Mouse (Mus musculus): ENCODE results near the gene Timm50. TPM values are rescaled to one million over a fixed set of nuclear protein-coding genes. Genes with fewer than 3 reads are reported as not detected.

The Timm50 gene
- polyA plus RNA-seq, 1 experiment from 2014 or later: 15.4 TPM

- no peak overlapping the region for H3K27ac ChIP-seq
- H3K36me3 ChIP-seq (ENCODE audit: inconsistent target): no peaks in the 10 kb centered on the region
- no peaks in the 10 kb centered on the region for H3K79me2 ChIP-seq (ENCODE audit: inconsistent target)
- no peak overlapping the region for H3K4me3 ChIP-seq (ENCODE audit: inconsistent target)
- 54% methylated on average over 16 of the region's 16 CpGs for WGBS (ENCODE audit: missing documents)
These were observed 43.3 kb downstream of the Timm50 start for GRCm38 (mm10) chr7:28268576-28268975.

- Histone ChIP-seq H3K27ac (no peak overlapping the region), H3K4me3 (ENCODE audit: inconsistent target) (no peak overlapping the region), H3K36me3 (ENCODE audit: inconsistent target) (no peaks in the 10 kb centered on the region), H3K79me2 (ENCODE audit: inconsistent target) (no peaks in the 10 kb centered on the region)
- 2% methylated on average over 49 of the region's 62 CpGs for WGBS (ENCODE audit: missing documents)
These were observed 43.8 kb downstream of the Timm50 start for GRCm38 (mm10) chr7:28268042-28268531.

- 8% methylated on average over 53 of the region's 57 CpGs for WGBS (ENCODE audit: missing documents)
- H3K4me3 ChIP-seq (ENCODE audit: inconsistent target): no peak within 1 kb of the TSS
- no peaks in the 10 kb centered on the region for H3K79me2 ChIP-seq (ENCODE audit: inconsistent target)
- H3K27ac ChIP-seq: no peak within 1 kb of the TSS
- no peaks in the 10 kb centered on the region for H3K36me3 ChIP-seq (ENCODE audit: inconsistent target)
These were observed 44.5 kb downstream of the Timm50 start, which contains the start of gene Eid2 for GRCm38 (mm10) chr7:28267129-28268041. Eid2 (plus strand) TSS chr7:28267881.

GRCm38 (mm10) chr7:28265391-28265790 is 46.5 kb downstream of the Timm50 start:
- Histone ChIP-seq H3K79me2 (ENCODE audit: inconsistent target) (no peaks in the 10 kb centered on the region), H3K36me3 (ENCODE audit: inconsistent target) (no peaks in the 10 kb centered on the region), H3K4me3 (ENCODE audit: inconsistent target) (no peak overlapping the region), H3K27ac (no peak overlapping the region)
- 92% methylated on average over 11 of the region's 13 CpGs for WGBS (ENCODE audit: missing documents)

GRCm38 (mm10) chr7:28263786-28264185 is 48.1 kb downstream of the Timm50 start:
- H3K4me3 ChIP-seq (ENCODE audit: inconsistent target): no peak overlapping the region
- H3K36me3 ChIP-seq (ENCODE audit: inconsistent target): no peaks in the 10 kb centered on the region
- no peak overlapping the region for H3K27ac ChIP-seq
- 6% methylated on average over 14 of the region's 15 CpGs for WGBS (ENCODE audit: missing documents)
- H3K79me2 ChIP-seq (ENCODE audit: inconsistent target): no peaks in the 10 kb centered on the region

- Histone ChIP-seq H3K27ac (no peak overlapping the region), H3K79me2 (ENCODE audit: inconsistent target) (no peaks in the 10 kb centered on the region), H3K36me3 (ENCODE audit: inconsistent target) (no peaks in the 10 kb centered on the region), H3K4me3 (ENCODE audit: inconsistent target) (no peak overlapping the region)
- whole genome bisulfite sequencing (ENCODE audit: missing documents): 58% methylated on average over 5 of the region's 5 CpGs
These were observed 49.0 kb downstream of the Timm50 start for GRCm38 (mm10) chr7:28262861-28263260.

Other genes with a start within 250 kb of the Timm50 start
- gene Fcgbp, start 240.8 kb downstream of the Timm50 start, polyA plus RNA-seq (2018): not detected in 3 replicates
- gene 9530053A07Rik, start 182.6 kb downstream of the Timm50 start, polyA plus RNA-seq (2018): not detected in 3 replicates
- gene Fbl, start 142.4 kb downstream of the Timm50 start, polyA plus RNA-seq (2018): 53.7 to 146 TPM (median 80.2 TPM) in 3 replicates
- 2.6 to 13.6 TPM (median 7.4 TPM) in 3 replicates for gene Dyrk1b, start 132.6 kb downstream of the Timm50 start, polyA plus RNA-seq (2018)
- gene Eid2, start 44.2 kb downstream of the Timm50 start, polyA plus RNA-seq (2018): 2.4 to 4.6 TPM (median 3.7 TPM) in 3 replicates
- gene Eid2b, start 34.3 kb downstream of the Timm50 start, polyA plus RNA-seq (2018): 3.2 to 4.7 TPM (median 4.1 TPM) in 3 replicates
- not detected in 3 replicates for gene Selenov, start 20.9 kb downstream of the Timm50 start, polyA plus RNA-seq (2018)
- gene Dll3, start 9.8 kb downstream of the Timm50 start, polyA plus RNA-seq (2018): not detected in 3 replicates
- gene Supt5, start 26.7 kb upstream of the Timm50 start, polyA plus RNA-seq (2018): 73.4 to 112 TPM (median 77.6 TPM) in 3 replicates
- 335 to 822 TPM (median 800 TPM) in 3 replicates for gene Rps16, start 38.6 kb upstream of the Timm50 start, polyA plus RNA-seq (2018)
- 3.6 to 7.0 TPM (median 5.4 TPM) in 3 replicates for gene Plekhg2, start 60.5 kb upstream of the Timm50 start, polyA plus RNA-seq (2018)
- gene Zfp36, start 68.2 kb upstream of the Timm50 start, polyA plus RNA-seq (2018): 67.8 to 98.8 TPM (median 74.9 TPM) in 3 replicates
- 13.6 to 20.0 TPM (median 16.3 TPM) in 3 replicates for gene Med29, start 80.6 kb upstream of the Timm50 start, polyA plus RNA-seq (2018)
- 72.5 to 257 TPM (median 75.2 TPM) in 3 replicates for gene Paf1, start 80.9 kb upstream of the Timm50 start, polyA plus RNA-seq (2018)
- gene Gmfg, start 125.4 kb upstream of the Timm50 start, polyA plus RNA-seq (2018): 66.4 to 177 TPM (median 158 TPM) in 3 replicates
- gene Lrfn1, start 139.9 kb upstream of the Timm50 start, polyA plus RNA-seq (2018): 0.24 to 1.4 TPM (median 0.89 TPM) in 3 replicates
- not detected in 3 replicates for gene Ifnl2, start 198.4 kb upstream of the Timm50 start, polyA plus RNA-seq (2018)
- not detected in 3 replicates for gene Ifnl3, start 210.8 kb upstream of the Timm50 start, polyA plus RNA-seq (2018)
- gene Sycn, start 228.8 kb upstream of the Timm50 start, polyA plus RNA-seq (2018): not detected in 3 replicates
- not detected in 3 replicates for gene Nccrp1, start 235.2 kb upstream of the Timm50 start, polyA plus RNA-seq (2018)

Data from macrophage (primary cell).